Comparison of ENCODE assay signal across 26 mouse cellular contexts in genomic region chr9:21277776-21278175, GRCm38 (mm10). TPM values are rescaled to one million over a fixed set of nuclear protein-coding genes. Genes with fewer than 3 reads are reported as not detected.
DNase-seq lines count a peak whose midpoint lies in the region; ATAC-seq and TF ChIP-seq lines count a peak whose summit lies in the region.
"Had no signal": no experiment of that assay in that cellular context is flagged by ENCODE, and none has a peak within 500 bp of the region (broad histone marks: within the 10 kb centered on the region; RNA-seq: fewer than 3 reads in every experiment).

No protein-coding gene starts in this region.

- no peak overlapping the region for H3K9ac ChIP-seq in lung, embryonic 14.5 days
- no peak overlapping the region for H3K9ac ChIP-seq in lung, postnatal 0 days (replicated peaks; ENCODE audit: low read depth)
- H3K9ac ChIP-seq: embryonic facial prominence, embryonic 12.5 days; embryonic facial prominence, embryonic 15.5 days; forebrain, embryonic 12.5 days; forebrain, embryonic 15.5 days; heart, embryonic 13.5 days; hindbrain, embryonic 14.5 days had no signal

- no peaks in the 10 kb centered on the region for H3K27me3 ChIP-seq in lung, embryonic 14.5 days (ENCODE audit: insufficient read depth, low read length)
- no peaks in the 10 kb centered on the region for H3K27me3 ChIP-seq in lung, postnatal 0 days (replicated peaks; ENCODE audit: insufficient read depth, low read length)
- H3K27me3 ChIP-seq: embryonic facial prominence, embryonic 12.5 days; embryonic facial prominence, embryonic 15.5 days; forebrain, embryonic 12.5 days; forebrain, embryonic 15.5 days; heart, embryonic 13.5 days; Patski had no signal

- TF ChIP-seq CTCF in gastrocnemius, adult 2 months (IDR thresholded peaks at IDR 0.05) = no peak
- no peak for TF ChIP-seq CTCF in lung, embryonic 14.5 days (IDR thresholded peaks at IDR 0.05; ENCODE audit: low read depth)
- no peak for TF ChIP-seq CTCF in lung, postnatal 0 days (IDR thresholded peaks at IDR 0.05)

- ATAC-seq in lung, embryonic 14.5 days (ENCODE audit: insufficient read depth) = no peak
- no peak for ATAC-seq in lung, postnatal 0 days
- ATAC-seq: forebrain, embryonic 15.5 days; hindbrain, postnatal 0 days; inflammation-experienced regulatory T-cells, adult 6 months; intestine, embryonic 16.5 days; Patski had no signal

- peaks cover 97% of the 10 kb centered on the region for H3K36me3 ChIP-seq in lung, embryonic 14.5 days (ENCODE audit: insufficient read depth)
- H3K36me3 ChIP-seq in lung, postnatal 0 days (ENCODE audit: insufficient read depth, low read length) = peaks cover 30% of the 10 kb centered on the region

- no peak overlapping the region for H3K4me3 ChIP-seq in gastrocnemius, adult 2 months
- no peak overlapping the region for H3K4me3 ChIP-seq in lung, embryonic 14.5 days (ENCODE audit: low read depth, low read length)
- no peak overlapping the region for H3K4me3 ChIP-seq in lung, postnatal 0 days (ENCODE audit: low read depth, low read length)
- H3K4me3 ChIP-seq: embryonic facial prominence, embryonic 12.5 days; embryonic facial prominence, embryonic 15.5 days; forebrain, embryonic 12.5 days; forebrain, embryonic 15.5 days; heart, embryonic 13.5 days had no signal

- intact Hi-C loops in gastrocnemius, adult 2 months (cut with DNase I) = no loop called here
- intact Hi-C loops in gastrocnemius, postnatal 14 days (cut with DNase I; ENCODE audit: low total_unique reads) = no loop called here

- H3K27ac ChIP-seq in gastrocnemius, adult 2 months = no peak overlapping the region
- no peak overlapping the region for H3K27ac ChIP-seq in lung, embryonic 14.5 days (ENCODE audit: low read depth)
- H3K27ac ChIP-seq in lung, postnatal 0 days (ENCODE audit: low read length) = no peak overlapping the region
- H3K27ac ChIP-seq: embryonic facial prominence, embryonic 12.5 days; embryonic facial prominence, embryonic 15.5 days; forebrain, embryonic 12.5 days; forebrain, embryonic 15.5 days; heart, embryonic 13.5 days; hindbrain, embryonic 14.5 days; hindbrain, postnatal 0 days had no signal

- TF ChIP-seq EP300 in lung, postnatal 0 days (IDR thresholded peaks at IDR 0.05) = no peak

- 88% methylated on average over 5 of the region's 5 CpGs for WGBS in lung, embryonic 14.5 days
- WGBS in lung, postnatal 0 days = 75% methylated on average over 5 of the region's 5 CpGs

- no peaks in the 10 kb centered on the region for H3K4me1 ChIP-seq in lung, embryonic 14.5 days (ENCODE audit: insufficient read depth)
- no peaks in the 10 kb centered on the region for H3K4me1 ChIP-seq in lung, postnatal 0 days (ENCODE audit: insufficient read depth, low read depth, low read length)
- H3K4me1 ChIP-seq: embryonic facial prominence, embryonic 12.5 days; embryonic facial prominence, embryonic 15.5 days; forebrain, embryonic 12.5 days; forebrain, embryonic 15.5 days had no signal

- peak; percentile 72 for DNase-seq in adrenal gland, postnatal 10 days
- DNase-seq in adrenal gland, adult 2 months = no peak
- peak; percentile 43 for DNase-seq in gastrocnemius, adult 2 months
- no peak for DNase-seq in gastrocnemius, postnatal 14 days
- peak; percentile 27 for DNase-seq in lung, embryonic 14.5 days
- DNase-seq in lung, postnatal 0 days (ENCODE audit: low spot score) = no peak
- DNase-seq: cerebellum, adult 11 months; cerebellum, adult 9-11 months; cerebellum, postnatal 25 days; gastrocnemius, postnatal 10 days; heart, postnatal 14 days; heart, postnatal 4 days; kidney, adult 18-20 months had no signal

- no peak overlapping the region for H3K4me2 ChIP-seq in lung, embryonic 14.5 days
- H3K4me2 ChIP-seq in lung, postnatal 0 days (replicated peaks; ENCODE audit: low read depth, low read length) = no peak overlapping the region
- H3K4me2 ChIP-seq: embryonic facial prominence, embryonic 12.5 days; embryonic facial prominence, embryonic 15.5 days; forebrain, embryonic 12.5 days; forebrain, embryonic 15.5 days; heart, embryonic 13.5 days; hindbrain, embryonic 14.5 days had no signal

- H3K9me3 ChIP-seq in lung, embryonic 14.5 days (ENCODE audit: low read depth, low read length) = no peaks in the 10 kb centered on the region
- H3K9me3 ChIP-seq in lung, postnatal 0 days (ENCODE audit: low read length) = no peaks in the 10 kb centered on the region
- H3K9me3 ChIP-seq: embryonic facial prominence, embryonic 12.5 days; embryonic facial prominence, embryonic 15.5 days; forebrain, embryonic 12.5 days; forebrain, embryonic 15.5 days; heart, embryonic 13.5 days had no signal

RNA-seq across cellular contexts. Expression of gene Kri1, which starts 10.0 kb away (rescaled TPM):
- total RNA-seq in adrenal gland, postnatal 10 days (2021) = 10 to 100 TPM; 28.8 to 38.4 TPM
- 10 to 100 TPM; 27.3 to 38.5 TPM for total RNA-seq in adrenal gland, adult 2 months (2021)
- polyA plus RNA-seq in adrenal gland, adult 2 months (2012; rRNA removed) = 11.7 and 14.4 TPM in 2 replicates
- 10 to 100 TPM; 11.0 to 12.6 TPM for total RNA-seq in gastrocnemius, adult 2 months (2021)
- total RNA-seq in gastrocnemius, postnatal 14 days (2021) = 10 to 100 TPM; 10.5 to 11.9 TPM
- 12.2 and 14.3 TPM in 2 replicates for polyA plus RNA-seq in lung, embryonic 14.5 days (2014; fragmentation: Nextera tagmentation; extraction: Ambion mirVana)
- polyA plus RNA-seq in lung, postnatal 0 days (2015; fragmentation: Nextera tagmentation; extraction: Ambion mirVana) = 8.9 and 11.9 TPM in 2 replicates

RNA-seq across cellular contexts. Expression of gene Atg4d, which starts 12.7 kb away (rescaled TPM):
- 10 to 100 TPM; 45.4 to 48.1 TPM for total RNA-seq in adrenal gland, postnatal 10 days (2021)
- total RNA-seq in adrenal gland, adult 2 months (2021) = 10 to 100 TPM; 25.9 to 47.0 TPM
- polyA plus RNA-seq in adrenal gland, adult 2 months (2012; rRNA removed) = 36.2 and 42.9 TPM in 2 replicates
- 10 to 100 TPM; 68.0 to 77.4 TPM for total RNA-seq in gastrocnemius, adult 2 months (2021)
- 10 to 100 TPM; 36.2 to 39.6 TPM for total RNA-seq in gastrocnemius, postnatal 14 days (2021)
- polyA plus RNA-seq in lung, embryonic 14.5 days (2014; fragmentation: Nextera tagmentation; extraction: Ambion mirVana) = 33.7 and 34.7 TPM in 2 replicates
- 36.4 and 40.0 TPM in 2 replicates for polyA plus RNA-seq in lung, postnatal 0 days (2015; fragmentation: Nextera tagmentation; extraction: Ambion mirVana)

RNA-seq across cellular contexts. Expression of gene Cdkn2d, which starts 13.4 kb away (rescaled TPM):
- 10 to 100 TPM; 16.8 to 23.8 TPM for total RNA-seq in adrenal gland, postnatal 10 days (2021)
- total RNA-seq in adrenal gland, adult 2 months (2021) = 10 to 100 TPM in 1 of 2 experiments, 1 to 10 TPM in 1; 6.0 to 20.3 TPM
- 36.0 and 42.9 TPM in 2 replicates for polyA plus RNA-seq in adrenal gland, adult 2 months (2012; rRNA removed)
- 1 to 10 TPM; 8.6 to 9.1 TPM for total RNA-seq in gastrocnemius, adult 2 months (2021)
- total RNA-seq in gastrocnemius, postnatal 14 days (2021) = 10 to 100 TPM; 12.0 to 13.2 TPM
- 45.3 and 48.1 TPM in 2 replicates for polyA plus RNA-seq in lung, embryonic 14.5 days (2014; fragmentation: Nextera tagmentation; extraction: Ambion mirVana)
- 33.9 and 34.9 TPM in 2 replicates for polyA plus RNA-seq in lung, postnatal 0 days (2015; fragmentation: Nextera tagmentation; extraction: Ambion mirVana)

RNA-seq across cellular contexts. Expression of gene S1pr5, which starts 29.5 kb away (rescaled TPM):
- total RNA-seq in adrenal gland, postnatal 10 days (2021) = 1 to 10 TPM; 1.4 to 1.7 TPM
- 1 to 10 TPM in 1 of 2 experiments, under 1 TPM in 1; 0.66 to 1.9 TPM for total RNA-seq in adrenal gland, adult 2 months (2021)
- polyA plus RNA-seq in adrenal gland, adult 2 months (2012; rRNA removed) = 1.2 and 1.4 TPM in 2 replicates
- under 1 TPM; 0.15 to 0.33 TPM for total RNA-seq in gastrocnemius, adult 2 months (2021)
- under 1 TPM; 0.10 to 0.27 TPM for total RNA-seq in gastrocnemius, postnatal 14 days (2021)
- not detected in 2 replicates for polyA plus RNA-seq in lung, embryonic 14.5 days (2014; fragmentation: Nextera tagmentation; extraction: Ambion mirVana)
- 0.12 and 0.13 TPM in 2 replicates for polyA plus RNA-seq in lung, postnatal 0 days (2015; fragmentation: Nextera tagmentation; extraction: Ambion mirVana)
- polyA plus RNA-seq: Patski had no signal

RNA-seq across cellular contexts. Expression of gene Ap1m2, which starts 34.4 kb away (rescaled TPM):
- under 1 TPM in 1 of 2 experiments, not detected in 1; 0.15 TPM for total RNA-seq in adrenal gland, postnatal 10 days (2021)
- not detected for total RNA-seq in adrenal gland, adult 2 months (2021)
- not detected in 2 replicates for polyA plus RNA-seq in adrenal gland, adult 2 months (2012; rRNA removed)
- not detected for total RNA-seq in gastrocnemius, adult 2 months (2021)
- total RNA-seq in gastrocnemius, postnatal 14 days (2021) = not detected
- polyA plus RNA-seq in lung, embryonic 14.5 days (2014; fragmentation: Nextera tagmentation; extraction: Ambion mirVana) = 45.7 and 45.8 TPM in 2 replicates
- 35.9 and 36.4 TPM in 2 replicates for polyA plus RNA-seq in lung, postnatal 0 days (2015; fragmentation: Nextera tagmentation; extraction: Ambion mirVana)
- total RNA-seq: adrenal gland, postnatal 36 days; gastrocnemius, postnatal 10 days; gastrocnemius, postnatal 4 days; heart, adult 18-20 months; heart, postnatal 4 days had no signal
- polyA plus RNA-seq: Patski had no signal

Comparison
In these comparisons a context has a peak if more than half of its experiments do, and no peak if none do; other contexts are left out.
1. DNase-seq: peak in adrenal gland, postnatal 10 days (single experiment), gastrocnemius, adult 2 months (single experiment) and lung, embryonic 14.5 days (single experiment); none in adrenal gland, adult 2 months (single experiment), gastrocnemius, postnatal 14 days (single experiment) and lung, postnatal 0 days (single experiment).